Mouse (Mus musculus): ENCODE results near the gene Pax7. TPM values are rescaled to one million over a fixed set of nuclear protein-coding genes. Genes with fewer than 3 reads are reported as not detected.
A peak's percentile ranks its signal among the peaks of the same experiment; 100 is the strongest.

Gene Pax7
- total RNA-seq, 1 experiment, result 0.09 TPM

GRCm38 (mm10) chr4:139789772-139790171, 43.6 kb downstream of the Pax7 start:
- TF ChIP-seq ZC3H11A (IDR thresholded peaks at IDR 0.05; ENCODE audit: borderline replicate concordance, low read depth, low read length) (no peak), MAFK (IDR thresholded peaks at IDR 0.05; ENCODE audit: insufficient read depth, low read depth, low read length) (no peak), ZNF384 (IDR thresholded peaks at IDR 0.05; ENCODE audit: low read depth, low read length) (no peak), HCFC1 (IDR thresholded peaks at IDR 0.05; ENCODE audit: borderline replicate concordance, insufficient read depth, low read length) (no peak), CHD2 (IDR thresholded peaks at IDR 0.05; ENCODE audit: low read depth, low read length) (no peak)
- Histone ChIP-seq H3K9me3 (ENCODE audit: control insufficient read depth, insufficient read depth, low read depth, low read length) (no peaks in the 10 kb centered on the region), H3K4me3 (ENCODE audit: insufficient read depth in 1 of 2, low read depth in 1 of 2, low read length in 2 of 2, poor library complexity in 1 of 2, severe bottlenecking in 1 of 2) (no peak overlapping the region), H3K36me3 (ENCODE audit: control insufficient read depth, insufficient read depth, low read length, poor library complexity, severe bottlenecking) (no peaks in the 10 kb centered on the region), H3K9ac (ENCODE audit: insufficient read depth, low read depth, low read length, poor library complexity, severe bottlenecking) (no peak overlapping the region), H3K4me1 (ENCODE audit: control insufficient read depth in 2 of 2, insufficient read depth in 2 of 2, low read length in 2 of 2, poor library complexity in 1 of 2) (peaks cover 0 to 14% of the 10 kb centered on the region in 2 experiments; a peak in 1 of 4 replicates), H3K27ac (ENCODE audit: insufficient read depth, low read depth, low read length, poor library complexity, severe bottlenecking) (no peak overlapping the region)
- in situ Hi-C loops (cut with MboI; ENCODE audit: low sequenced_read_pairs in 2 of 2, unreplicated experiment in 2 of 2), result no loop called here
- DNase-seq (ENCODE audit: low read depth, low spot score), result peak; percentile 37

DNA sequence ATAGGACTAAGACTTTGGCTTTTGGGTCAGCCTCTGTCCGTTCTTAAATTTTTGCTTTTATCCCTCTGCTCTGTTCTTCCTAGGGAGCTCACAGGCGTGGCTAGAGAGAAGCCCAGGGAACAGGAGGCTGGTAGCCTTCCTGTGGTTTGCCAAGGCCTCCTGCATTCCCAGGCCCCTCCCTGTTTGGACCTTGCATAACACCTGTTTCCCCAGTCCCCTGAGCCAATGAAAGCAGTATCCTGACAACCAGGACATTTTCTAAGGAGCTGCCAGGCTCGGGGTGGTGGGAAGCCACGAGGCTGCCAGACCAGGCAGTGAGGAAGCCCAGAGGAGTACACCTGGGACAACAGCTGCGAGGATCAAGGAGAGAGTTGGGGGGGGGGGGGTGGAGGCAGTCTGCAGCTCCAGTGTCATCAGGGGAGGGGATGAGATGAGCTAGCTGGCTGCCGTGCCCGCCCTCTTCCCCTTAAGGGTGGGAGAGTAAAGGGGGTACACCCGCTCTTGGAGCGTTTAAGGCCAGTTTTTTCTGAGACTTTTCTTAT, 50.3 kb downstream of the Pax7 start:
- Histone ChIP-seq H3K9ac (ENCODE audit: insufficient read depth, low read depth, low read length, poor library complexity, severe bottlenecking) (no peak overlapping the region), H3K27ac (ENCODE audit: insufficient read depth, low read depth, low read length, poor library complexity, severe bottlenecking) (no peak overlapping the region; the same call in 1 of the 2 replicates), H3K4me3 (ENCODE audit: insufficient read depth in 1 of 2, low read depth in 1 of 2, low read length in 2 of 2, poor library complexity in 1 of 2, severe bottlenecking in 1 of 2) (no peak overlapping the region), H3K4me1 (ENCODE audit: control insufficient read depth in 2 of 2, insufficient read depth in 2 of 2, low read length in 2 of 2, poor library complexity in 1 of 2) (peaks cover 0 to 4% of the 10 kb centered on the region in 2 experiments; a peak in 2 of 4 replicates), H3K9me3 (ENCODE audit: control insufficient read depth, insufficient read depth, low read depth, low read length) (no peaks in the 10 kb centered on the region), H3K36me3 (ENCODE audit: control insufficient read depth, insufficient read depth, low read length, poor library complexity, severe bottlenecking) (no peaks in the 10 kb centered on the region)
- in situ Hi-C loops (cut with MboI; ENCODE audit: low sequenced_read_pairs in 2 of 2, unreplicated experiment in 2 of 2), result no loop called here
- no peak for DNase-seq (ENCODE audit: low read depth, low spot score)
- TF ChIP-seq CHD2 (IDR thresholded peaks at IDR 0.05; ENCODE audit: low read depth, low read length), result no peak
- TF ChIP-seq MAFK (IDR thresholded peaks at IDR 0.05; ENCODE audit: insufficient read depth, low read depth, low read length), result no peak
- no peak for TF ChIP-seq HCFC1 (IDR thresholded peaks at IDR 0.05; ENCODE audit: borderline replicate concordance, insufficient read depth, low read length)
- TF ChIP-seq ZC3H11A (IDR thresholded peaks at IDR 0.05; ENCODE audit: borderline replicate concordance, low read depth, low read length), result no peak
- TF ChIP-seq ZNF384 (IDR thresholded peaks at IDR 0.05; ENCODE audit: low read depth, low read length), result no peak

DNA sequence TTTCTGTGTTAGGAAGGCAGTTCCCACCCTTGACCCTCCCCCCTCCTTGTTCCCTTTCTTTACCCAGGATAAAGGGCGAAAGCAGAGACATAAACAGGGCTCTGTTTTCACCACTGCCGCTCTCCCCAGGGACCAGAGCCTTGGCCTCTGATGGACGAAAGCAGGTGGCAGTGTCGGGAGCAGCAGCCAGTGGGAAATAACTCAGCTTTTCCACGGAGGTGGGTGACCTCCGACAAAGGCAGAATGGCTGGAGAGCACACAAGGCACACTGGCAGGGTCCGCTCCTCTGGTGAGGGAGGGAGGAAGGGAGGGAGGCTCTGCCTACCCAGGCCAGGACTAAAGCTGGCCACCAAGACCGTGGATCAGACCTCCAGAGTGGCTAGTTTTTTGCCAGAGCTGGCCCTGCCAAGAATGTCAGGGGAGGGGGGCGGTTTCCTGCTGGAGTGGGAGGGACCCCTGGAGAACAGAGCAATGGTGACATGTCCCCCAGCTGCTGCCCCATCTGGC, 62.1 kb downstream of the Pax7 start:
- no peak for DNase-seq (ENCODE audit: low read depth, low spot score)
- peaks cover 3 to 29% of the 10 kb centered on the region in 2 experiments for H3K4me1 ChIP-seq (ENCODE audit: control insufficient read depth in 2 of 2, insufficient read depth in 2 of 2, low read length in 2 of 2, poor library complexity in 1 of 2)

GRCm38 (mm10) chr4:139767823-139768222, 65.5 kb downstream of the Pax7 start:
- Histone ChIP-seq H3K36me3 (ENCODE audit: control insufficient read depth, insufficient read depth, low read length, poor library complexity, severe bottlenecking) (no peaks in the 10 kb centered on the region), H3K4me3 (ENCODE audit: insufficient read depth in 1 of 2, low read depth in 1 of 2, low read length in 2 of 2, poor library complexity in 1 of 2, severe bottlenecking in 1 of 2) (no peak overlapping the region), H3K27ac (ENCODE audit: insufficient read depth, low read depth, low read length, poor library complexity, severe bottlenecking) (peak overlapping the region; percentile 29; the same call in 1 of the 2 replicates), H3K9ac (ENCODE audit: insufficient read depth, low read depth, low read length, poor library complexity, severe bottlenecking) (no peak overlapping the region), H3K9me3 (ENCODE audit: control insufficient read depth, insufficient read depth, low read depth, low read length) (no peaks in the 10 kb centered on the region), H3K4me1 (ENCODE audit: control insufficient read depth in 2 of 2, insufficient read depth in 2 of 2, low read length in 2 of 2, poor library complexity in 1 of 2) (peaks cover 3 to 29% of the 10 kb centered on the region in 2 experiments)
- TF ChIP-seq ZC3H11A (IDR thresholded peaks at IDR 0.05; ENCODE audit: borderline replicate concordance, low read depth, low read length) (no peak), CHD2 (IDR thresholded peaks at IDR 0.05; ENCODE audit: low read depth, low read length) (no peak), MAFK (IDR thresholded peaks at IDR 0.05; ENCODE audit: insufficient read depth, low read depth, low read length) (no peak), ZNF384 (IDR thresholded peaks at IDR 0.05; ENCODE audit: low read depth, low read length) (no peak)
- in situ Hi-C loops (cut with MboI; ENCODE audit: low sequenced_read_pairs in 2 of 2, unreplicated experiment in 2 of 2), result no loop called here
- peak; percentile 70 for DNase-seq (ENCODE audit: low read depth, low spot score)

More for the DNA sequence above, 62.1 kb downstream of the Pax7 start:
- in situ Hi-C loops (cut with MboI; ENCODE audit: low sequenced_read_pairs in 2 of 2, unreplicated experiment in 2 of 2), result no loop called here
- H3K27ac ChIP-seq (ENCODE audit: insufficient read depth, low read depth, low read length, poor library complexity, severe bottlenecking), result no peak overlapping the region
- TF ChIP-seq HCFC1 (IDR thresholded peaks at IDR 0.05; ENCODE audit: borderline replicate concordance, insufficient read depth, low read length), result no peak
- no peak for TF ChIP-seq MAFK (IDR thresholded peaks at IDR 0.05; ENCODE audit: insufficient read depth, low read depth, low read length)
- no peaks in the 10 kb centered on the region for H3K36me3 ChIP-seq (ENCODE audit: control insufficient read depth, insufficient read depth, low read length, poor library complexity, severe bottlenecking)
- no peak overlapping the region for H3K4me3 ChIP-seq (ENCODE audit: insufficient read depth in 1 of 2, low read depth in 1 of 2, low read length in 2 of 2, poor library complexity in 1 of 2, severe bottlenecking in 1 of 2)
- H3K9me3 ChIP-seq (ENCODE audit: control insufficient read depth, insufficient read depth, low read depth, low read length), result no peaks in the 10 kb centered on the region
- H3K9ac ChIP-seq (ENCODE audit: insufficient read depth, low read depth, low read length, poor library complexity, severe bottlenecking), result no peak overlapping the region

Data from ES-E14 (cell line).